Mouse (Mus musculus) thymus, postnatal 0 days (tissue): ENCODE data around the gene Cela2a. TPM values are rescaled to one million over a fixed set of nuclear protein-coding genes. Genes with fewer than 3 reads are reported as not detected.
"Not testable (repeated sequence)": the region's sequence is repeated elsewhere in the genome, so short reads cannot be mapped to it uniquely, and the experiment has no call there.

ENCODE experiments used
- DNase-seq: peaks from one replicate; pipeline ENCODE4 v3.0.0-alpha.2; 2015; ENCODE audit warnings: low spot score
- polyA plus RNA-seq: library from polyadenylated mRNA; unstranded; fragments of >200 nt; fragmentation: Nextera tagmentation; extraction: Ambion mirVana; gene quantifications from 2 replicates; pipeline ENCODE4 v1.2.1, GENCODE M21; 2015

The Cela2a gene
- polyA plus RNA-seq, 1 experiment from 2014 or later: 0.13 TPM

- no peak for DNase-seq
Measured at GRCm38 (mm10) chr4:141805886-141806285, 20.1 kb downstream of the Cela2a start.

- no peak for DNase-seq
Measured at GRCm38 (mm10) chr4:141804105-141804504, 21.9 kb downstream of the Cela2a start.

GRCm38 (mm10) chr4:141797545-141797944 is 28.4 kb downstream of the Cela2a start:
- no peak for DNase-seq

GRCm38 (mm10) chr4:141796954-141797353 is 29.0 kb downstream of the Cela2a start:
- no peak for DNase-seq

- DNase-seq: no peak
Measured at GRCm38 (mm10) chr4:141796356-141796755, 29.6 kb downstream of the Cela2a start.

- DNase-seq: no peak
Measured at GRCm38 (mm10) chr4:141794152-141794535, 31.8 kb downstream of the Cela2a start.

- DNase-seq: peak; percentile 96
Measured at GRCm38 (mm10) chr4:141793282-141794151, 32.4 kb downstream of the Cela2a start, which contains the start of gene Casp9. Casp9 (plus strand) TSS chr4:141793612.

- DNase-seq: no peak
Measured at GRCm38 (mm10) chr4:141792554-141793281, 33.2 kb downstream of the Cela2a start.

GRCm38 (mm10) chr4:141791951-141792350 is 34.0 kb downstream of the Cela2a start:
- no peak for DNase-seq

GRCm38 (mm10) chr4:141791486-141791885 is 34.5 kb downstream of the Cela2a start:
- DNase-seq: no peak

GRCm38 (mm10) chr4:141790524-141790990 is 35.4 kb downstream of the Cela2a start, which contains the start of gene Dnajc16:
Dnajc16 (minus strand) TSS chr4:141790931.
- peak; percentile 100 for DNase-seq

- DNase-seq: peak; percentile 5
Measured at GRCm38 (mm10) chr4:141789564-141790218, 36.3 kb downstream of the Cela2a start.

GRCm38 (mm10) chr4:141787462-141787861 is 38.5 kb downstream of the Cela2a start:
- no peak for DNase-seq

GRCm38 (mm10) chr4:141787046-141787445 is 38.9 kb downstream of the Cela2a start:
- DNase-seq: no peak

GRCm38 (mm10) chr4:141786141-141786540 is 39.8 kb downstream of the Cela2a start:
- no peak for DNase-seq

GRCm38 (mm10) chr4:141784835-141785234 is 41.1 kb downstream of the Cela2a start:
- no peak for DNase-seq

GRCm38 (mm10) chr4:141781201-141781985 is 44.6 kb downstream of the Cela2a start:
- DNase-seq: no peak

- no peak for DNase-seq
Measured at GRCm38 (mm10) chr4:141779828-141780227, 46.1 kb downstream of the Cela2a start.

- DNase-seq: not testable (repeated sequence)
Measured at GRCm38 (mm10) chr4:141773019-141773418, 52.9 kb downstream of the Cela2a start.

GRCm38 (mm10) chr4:141771823-141772222 is 54.1 kb downstream of the Cela2a start:
- no peak for DNase-seq
